Mouse (Mus musculus): ENCODE measurements around the gene Inka2.

GRCm38 (mm10) chr3:105668161-105668560 is 36.2 kb upstream of the Inka2 start:
- TF ChIP-seq CHD1 (IDR thresholded peaks at IDR 0.05; ENCODE audit: low read depth, low read length) = no peak
- no peak for TF ChIP-seq ZKSCAN1 (IDR thresholded peaks at IDR 0.05; ENCODE audit: borderline replicate concordance, low read depth, low read length)
- no peak for TF ChIP-seq ZC3H11A (IDR thresholded peaks at IDR 0.05; ENCODE audit: low read depth, low read length)
- TF ChIP-seq CTCF (conservative IDR thresholded peaks at IDR 0.05 in 1 of 2, IDR thresholded peaks at IDR 0.05 in 1 of 2; ENCODE audit: low read depth in 2 of 2, low read length in 2 of 2) = no peak
- TF ChIP-seq POLR2A (IDR thresholded peaks at IDR 0.05; ENCODE audit: low read depth, low read length) = no peak
- TF ChIP-seq HCFC1 (IDR thresholded peaks at IDR 0.05; ENCODE audit: low read depth, low read length) = no peak
- no peak for TF ChIP-seq UBTF (IDR thresholded peaks at IDR 0.05; ENCODE audit: low read depth, low read length)
